Mouse (Mus musculus): ENCODE measurements around the gene Leap2. TPM values are rescaled to one million over a fixed set of nuclear protein-coding genes. Genes with fewer than 3 reads are reported as not detected.

The Leap2 gene
- total RNA-seq, 2 experiments from 2014 or later, result 6.0 to 31.0 TPM

Small RNA genes within 50 kb of the gene (microRNA-seq; reads per million reads assigned to microRNA genes)
- gene Mir6920, result not detected

Other genes starting within 250 kb of the Leap2 start
- 100 to 1,000 TPM; 146 to 151 TPM for gene Hspa4, start 122.7 kb downstream of the Leap2 start, total RNA-seq (2021)
- 10 to 100 TPM; 11.2 to 11.4 TPM for gene Zcchc10, start 98.5 kb downstream of the Leap2 start, total RNA-seq (2021)
- 100 to 1,000 TPM; 142 to 154 TPM for gene Aff4, start 72.3 kb downstream of the Leap2 start, total RNA-seq (2021)
- 1,000 to 10,000 TPM; 1,893 to 1,933 TPM for gene Uqcrq, start 7.7 kb upstream of the Leap2 start, total RNA-seq (2021)
- 1 to 10 TPM in 1 of 2 experiments, under 1 TPM in 1; 0.70 to 1.1 TPM for gene Gdf9, start 7.9 kb upstream of the Leap2 start, total RNA-seq (2021)
- gene Gm10447, start 33.9 kb upstream of the Leap2 start, total RNA-seq (2021), result under 1 TPM; 0.12 to 0.15 TPM
- 1 to 10 TPM; 3.2 to 5.4 TPM for gene Shroom1, start 34.0 kb upstream of the Leap2 start, total RNA-seq (2021)
- not detected for gene Gm9837, start 47.3 kb upstream of the Leap2 start, total RNA-seq (2021)
- gene Gm9945, start 57.0 kb upstream of the Leap2 start, total RNA-seq (2021), result not detected
- gene Sowaha, start 57.1 kb upstream of the Leap2 start, total RNA-seq (2021), result under 1 TPM; 0.60 to 0.94 TPM
- gene Sept8, start 96.1 kb upstream of the Leap2 start, total RNA-seq (2021), result 10 to 100 TPM; 41.2 to 49.2 TPM
- gene Kif3a, start 144.2 kb upstream of the Leap2 start, total RNA-seq (2021), result 10 to 100 TPM; 24.2 to 26.5 TPM
- gene Il4, start 195.5 kb upstream of the Leap2 start, total RNA-seq (2021), result not detected
- gene Il13, start 211.5 kb upstream of the Leap2 start, total RNA-seq (2021), result not detected